Mouse (Mus musculus): ENCODE data around the gene A630010A05Rik. TPM values are rescaled to one million over a fixed set of nuclear protein-coding genes. Genes with fewer than 3 reads are reported as not detected.
"Not testable (repeated sequence)": the region's sequence is repeated elsewhere in the genome, so short reads cannot be mapped to it uniquely, and the experiment has no call there.

Gene A630010A05Rik
- not detected in 2 replicates for total RNA-seq (2021)
- long read RNA-seq, experiment 1 = 0 reads
- long read RNA-seq, experiment 2 = 0 reads

- DNase-seq = no peak
Observed at GRCm38 (mm10) chr16:14562017-14562416, at the start of gene A630010A05Rik. A630010A05Rik (plus strand) TSS chr16:14562317.

GRCm38 (mm10) chr16:14535766-14536165, 26.4 kb upstream of the A630010A05Rik start:
- no peak for DNase-seq

DNA sequence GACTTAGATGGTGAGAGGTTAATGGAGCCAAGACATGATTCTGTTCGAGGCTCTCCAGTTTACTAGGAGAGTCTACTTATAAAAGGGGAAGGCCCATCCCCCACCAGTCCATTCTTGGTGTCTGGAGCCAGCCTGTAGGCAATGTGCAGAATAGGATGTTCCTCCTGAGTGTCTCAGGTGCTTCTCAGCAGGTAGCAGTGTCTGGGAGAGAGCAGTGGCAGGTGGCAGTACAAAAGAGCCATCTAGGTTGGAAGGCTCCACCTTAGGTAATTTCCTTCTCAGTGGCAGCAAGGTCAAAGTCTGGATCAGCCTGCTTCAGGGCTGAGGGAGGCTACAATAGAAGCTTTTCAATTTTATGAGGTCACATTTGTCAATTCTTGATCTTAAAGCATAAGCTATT, 4.9 kb upstream of the A630010A05Rik start:
- not testable (repeated sequence) for DNase-seq

Other genes starting within 250 kb of the A630010A05Rik start
- gene Fopnl, start 244.9 kb upstream of the A630010A05Rik start, total RNA-seq (2021) = 45.9 and 46.6 TPM in 2 replicates
- 20.6 and 24.1 TPM in 2 replicates for gene Abcc1, start 200.8 kb upstream of the A630010A05Rik start, total RNA-seq (2021)